Mouse (Mus musculus) heart, adult 2 months (tissue): ENCODE measurements around the gene Tdrkh. TPM values are rescaled to one million over a fixed set of nuclear protein-coding genes. Genes with fewer than 3 reads are reported as not detected.

Source experiments
- DNase-seq, 2 experiments: peaks; one replicate each; pipeline ENCODE4 v3.0.0; 2021
- H3K27ac ChIP-seq: fragments of 200-600 bp; 2 replicates; pipeline ENCODE4 v1.8.1; 2022
- H3K27me3 ChIP-seq: fragments of 200-500 bp; 2 replicates; pipeline ENCODE4 v1.6.1; 2012; ENCODE audit warnings: mild to moderate bottlenecking, low read length, inconsistent platforms, mixed read lengths; ENCODE audit not compliant: control insufficient read depth, insufficient read depth
- H3K36me3 ChIP-seq: fragments of 200-500 bp; 2 replicates; pipeline ENCODE4 v1.6.1; 2012; ENCODE audit warnings: low read length, inconsistent platforms; ENCODE audit not compliant: control insufficient read depth, insufficient read depth
- H3K4me1 ChIP-seq: fragments of 200-500 bp; 2 replicates; pipeline ENCODE4 v1.6.1; 2011; ENCODE audit warnings: low read length; ENCODE audit not compliant: control insufficient read depth, insufficient read depth
- H3K4me3 ChIP-seq: fragments of 200-600 bp; 2 replicates; pipeline ENCODE4 v1.8.1; 2022
- H3K79me2 ChIP-seq: fragments of 200-500 bp; replicated peaks from 2 replicates; pipeline ENCODE4 v1.6.1; 2012; ENCODE audit warnings: mild to moderate bottlenecking, inconsistent platforms, low read length, moderate library complexity, mixed read lengths; ENCODE audit not compliant: control insufficient read depth, insufficient read depth
- H3K9ac ChIP-seq: fragments of 200-500 bp; 2 replicates; pipeline ENCODE4 v1.6.1; 2012; ENCODE audit warnings: low read depth, mild to moderate bottlenecking, control low read depth, inconsistent platforms, low read length, mixed read lengths
- CTCF ChIP-seq: fragments of 200-600 bp; IDR thresholded peaks from 2 replicates; pipeline ENCODE4 v1.8.1; 2022; ENCODE audit warnings: antibody characterized with exemption, mild to moderate bottlenecking, moderate library complexity
- EP300 ChIP-seq: fragments of 200-500 bp; IDR thresholded peaks from 2 replicates; pipeline ENCODE4 v1.6.1; 2011; ENCODE audit warnings: low read depth, low read length, control low read depth; ENCODE audit not compliant: insufficient read depth
- POLR2A ChIP-seq: fragments of 200-500 bp; IDR thresholded peaks from 2 replicates; pipeline ENCODE4 v1.6.1; 2011; ENCODE audit warnings: mild to moderate bottlenecking, low read depth, low read length, control low read depth; ENCODE audit not compliant: insufficient read depth
- WGBS: fragments of 180-500 bp; shearing (Covaris S2); methylation state at CpG from one replicate; pipeline ENCODE4 v1.1.7; 2018; 5-methylcytosine and 5-hydroxymethylcytosine counted together
- intact Hi-C: fragments of 180-260 bp; cut with DNase I; formaldehyde crosslinking; loops from one replicate; pipeline ENCODE4 v1.15.1; 2025
- polyA plus RNA-seq: library from polyadenylated mRNA; depleted of rRNA; stranded (reverse); fragments of >200 nt; gene quantifications from 2 replicates; pipeline ENCODE4 v1.2.3, GENCODE M21; 2012
- total RNA-seq, 2 experiments: library from RNA; stranded (reverse); gene quantifications; 2 replicates each; pipeline ENCODE4 v1.2.3; 2021

The Tdrkh gene
- total and polyA plus RNA-seq, 3 experiments = 0.64 to 4.9 (median 3.9) TPM

DNA sequence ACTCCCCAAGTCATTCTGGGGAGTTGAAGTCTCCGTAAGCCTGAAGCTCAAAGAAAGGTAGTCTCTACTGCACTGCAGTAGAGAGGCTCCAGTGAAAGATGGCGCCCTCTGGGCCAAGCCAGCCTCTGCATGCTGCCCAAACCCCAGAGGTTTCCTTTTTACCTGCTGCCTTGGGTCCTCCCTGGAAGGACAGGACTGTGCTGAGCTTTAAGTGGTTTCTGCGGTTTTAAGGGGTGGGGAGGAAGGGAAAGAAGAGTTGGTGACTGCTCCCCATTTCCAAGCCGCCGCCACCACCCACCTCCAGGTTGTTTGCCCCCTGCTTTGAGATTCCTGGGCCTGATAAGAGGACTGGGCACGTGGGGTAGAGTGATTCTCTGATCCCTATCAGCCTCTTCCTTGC lies 44.4 kb upstream of the Tdrkh start:
- no peak for DNase-seq
- intact Hi-C loops = loop anchor here (5.0 kb wide), 1 partner anchor 89 kb away; no protein-coding TSS in a partner anchor
- Histone ChIP-seq H3K9ac (no peak overlapping the region), H3K27me3 (peaks cover 2% of the 10 kb centered on the region; the same call in 1 of the 2 replicates), H3K27ac (no peak overlapping the region), H3K36me3 (no peaks in the 10 kb centered on the region), H3K4me3 (no peak overlapping the region), H3K79me2 (no peaks in the 10 kb centered on the region), H3K4me1 (peaks cover 1% of the 10 kb centered on the region; the same call in 1 of the 2 replicates)
- WGBS = 65% methylated on average over 6 of the region's 6 CpGs
- TF ChIP-seq POLR2A = no peak
- no peak for TF ChIP-seq CTCF
- no peak for TF ChIP-seq EP300

- H3K4me3 ChIP-seq = no peak overlapping the region
- H3K27me3 ChIP-seq = no peaks in the 10 kb centered on the region
- TF ChIP-seq POLR2A (no peak), CTCF (no peak)
- DNase-seq = no peak
- no peaks in the 10 kb centered on the region for H3K36me3 ChIP-seq
- intact Hi-C loops = loop anchor here (5.0 kb wide), 1 partner anchor 88 kb away; no protein-coding TSS in a partner anchor
- H3K9ac ChIP-seq = no peak overlapping the region
- H3K79me2 ChIP-seq = no peaks in the 10 kb centered on the region
- no peak overlapping the region for H3K27ac ChIP-seq
- H3K4me1 ChIP-seq = peaks cover 1% of the 10 kb centered on the region; the same call in 1 of the 2 replicates
- 17% methylated on average over 2 of the region's 2 CpGs for WGBS
These were observed 43.4 kb upstream of the Tdrkh start for GRCm38 (mm10) chr3:94369709-94370108.

DNA sequence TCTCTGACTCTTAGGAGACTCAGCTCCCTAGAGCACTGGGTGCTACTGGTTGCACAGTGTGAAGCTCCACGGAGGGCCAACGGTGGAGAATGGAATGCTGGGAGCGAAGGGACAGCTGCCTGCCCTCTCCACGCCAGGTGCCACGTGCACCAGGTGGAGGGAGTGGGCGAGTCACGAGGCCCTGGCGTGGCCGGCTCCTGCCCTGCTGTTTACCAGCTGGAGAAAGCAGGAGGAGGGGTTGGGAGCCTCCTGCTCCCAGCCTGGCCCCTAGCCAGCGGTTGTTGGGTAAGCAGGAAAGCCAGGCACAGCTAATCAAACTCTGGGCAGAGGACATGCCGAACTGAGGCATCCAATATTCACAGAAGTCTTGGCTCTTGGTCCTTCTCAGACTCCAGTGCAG lies 41.4 kb upstream of the Tdrkh start:
- Histone ChIP-seq H3K4me3 (no peak overlapping the region), H3K4me1 (peaks cover 1% of the 10 kb centered on the region; the same call in 1 of the 2 replicates), H3K27ac (no peak overlapping the region; the same call in 1 of the 2 replicates), H3K9ac (no peak overlapping the region; the same call in 1 of the 2 replicates), H3K27me3 (no peaks in the 10 kb centered on the region), H3K79me2 (no peaks in the 10 kb centered on the region), H3K36me3 (no peaks in the 10 kb centered on the region)
- TF ChIP-seq CTCF (no peak), EP300 (0 out of 2 replicates have a peak, but pooled peaks have one; percentile 58)
- DNase-seq = peak; percentile 82 to 87
- intact Hi-C loops = loop anchor here (2.0 kb wide), 1 partner anchor 71 kb away; the partner anchor contains the start of genes Mrpl9 and Oaz3
- 5% methylated on average over 11 of the region's 11 CpGs for WGBS

DNA sequence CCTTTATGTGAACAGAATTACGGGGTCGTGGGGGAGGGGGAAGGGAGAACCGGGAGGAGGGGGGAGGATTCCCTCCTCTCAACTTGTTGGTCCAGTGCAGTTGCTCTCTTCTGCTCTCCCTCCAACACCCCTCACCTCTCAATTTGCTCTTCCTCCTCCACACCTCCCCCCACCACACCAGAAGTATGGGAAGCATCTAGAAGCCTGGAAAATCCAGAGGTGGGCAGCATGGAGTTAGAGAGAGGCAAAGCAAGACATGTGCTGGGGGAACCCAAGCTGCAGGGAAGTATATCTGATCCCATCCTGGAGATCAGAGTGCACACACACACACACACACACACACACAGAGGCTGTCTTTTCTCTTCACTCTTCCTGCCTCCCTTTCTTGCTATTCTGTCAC lies 41.0 kb upstream of the Tdrkh start:
- Histone ChIP-seq H3K4me3 (no peak overlapping the region), H3K4me1 (peaks cover 1% of the 10 kb centered on the region; the same call in 1 of the 2 replicates), H3K27ac (peak overlapping the region; percentile 55), H3K27me3 (no peaks in the 10 kb centered on the region; the same call in 1 of the 2 replicates), H3K36me3 (no peaks in the 10 kb centered on the region), H3K9ac (no peak overlapping the region), H3K79me2 (no peaks in the 10 kb centered on the region)
- TF ChIP-seq CTCF (no peak), EP300 (no peak), POLR2A (no peak)
- intact Hi-C loops = loop anchor here (2.0 kb wide), 1 partner anchor 71 kb away; the partner anchor contains the start of genes Mrpl9 and Oaz3
- no peak for DNase-seq
- WGBS = 4% methylated on average over 3 of the region's 3 CpGs

DNA sequence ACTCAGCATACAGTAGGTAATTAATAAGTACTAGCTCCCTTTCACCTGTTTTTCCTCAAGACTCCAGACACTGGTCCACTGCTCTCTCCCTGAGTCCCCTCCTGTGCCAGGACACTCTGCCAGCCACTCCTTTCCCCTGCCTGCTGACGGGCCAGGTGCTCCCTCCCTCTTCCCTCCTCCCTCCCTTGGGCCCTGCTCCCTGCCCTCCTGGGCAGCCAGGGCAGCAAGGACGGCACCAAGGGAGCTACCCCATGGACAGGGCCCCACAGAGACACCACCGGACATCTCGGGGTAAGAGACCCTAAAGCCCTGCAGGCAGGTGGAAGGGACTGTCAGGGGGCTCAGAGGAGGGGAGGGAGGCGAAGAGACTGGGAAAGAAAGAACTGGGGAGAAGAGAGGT lies 40.4 kb upstream of the Tdrkh start, which contains the start of gene Rorc:
Gene Rorc (plus strand): TSS at position 154 of the 400 bp plus-strand sequence.
- intact Hi-C loops = loop anchor here (2.0 kb wide), 1 partner anchor 70 kb away; the partner anchor contains the start of genes Mrpl9 and Oaz3
- Histone ChIP-seq H3K27ac (peak within 1 kb of the TSS; percentile 55), H3K9ac (peak within 1 kb of the TSS; percentile 23), H3K4me3 (peak within 1 kb of the TSS; percentile 34), H3K36me3 (no peaks in the 10 kb centered on the region), H3K79me2 (no peaks in the 10 kb centered on the region), H3K27me3 (no peaks in the 10 kb centered on the region; the same call in 1 of the 2 replicates), H3K4me1 (peaks cover 1% of the 10 kb centered on the region; the same call in 1 of the 2 replicates)
- WGBS = 13% methylated on average over 5 of the region's 5 CpGs
- DNase-seq = peak; percentile 53 to 70
- TF ChIP-seq EP300 = no peak
- TF ChIP-seq POLR2A = peak; percentile 38; the same call in 1 of the 2 replicates

GRCm38 (mm10) chr3:94373090-94373489 lies 40.0 kb upstream of the Tdrkh start:
- no peak for DNase-seq
- H3K79me2 ChIP-seq = no peaks in the 10 kb centered on the region
- no peaks in the 10 kb centered on the region for H3K36me3 ChIP-seq
- H3K9ac ChIP-seq = peak overlapping the region; percentile 23
- H3K4me1 ChIP-seq = peaks cover 1% of the 10 kb centered on the region; the same call in 1 of the 2 replicates
- peak overlapping the region; percentile 34 for H3K4me3 ChIP-seq
- intact Hi-C loops = loop anchor here (2.0 kb wide), 1 partner anchor 70 kb away; the partner anchor contains the start of genes Mrpl9 and Oaz3
- H3K27me3 ChIP-seq = no peaks in the 10 kb centered on the region; the same call in 1 of the 2 replicates
- peak overlapping the region; percentile 55; the same call in 1 of the 2 replicates for H3K27ac ChIP-seq
- WGBS = 4% methylated on average over 10 of the region's 10 CpGs
- TF ChIP-seq CTCF (no peak), POLR2A (no peak), EP300 (no peak)
